Mouse (Mus musculus) right cerebral cortex, postnatal 14 days (tissue): ENCODE data around the gene Ash1l.
A peak's percentile ranks its signal among the peaks of the same experiment; 100 is the strongest.

Experiments
- DNase-seq: peaks from one replicate; pipeline ENCODE4 v3.0.0; 2022

Ash1l gene

GRCm38 (mm10) chr3:88950576-88951326 lies at the start of gene Ash1l, which contains the start of gene Dap3:
Ash1l (plus strand) TSS chr3:88950622.
Dap3 (minus strand) TSS chr3:88951181.
- DNase-seq, result peak; percentile 69

GRCm38 (mm10) chr3:88904803-88905202 lies 45.6 kb upstream of the Ash1l start:
- no peak for DNase-seq

GRCm38 (mm10) chr3:88905209-88905608 lies 45.2 kb upstream of the Ash1l start:
- no peak for DNase-seq

- no peak for DNase-seq
Measured at GRCm38 (mm10) chr3:88905741-88906140, 44.7 kb upstream of the Ash1l start.

- no peak for DNase-seq
Measured at GRCm38 (mm10) chr3:88906393-88907159, 43.8 kb upstream of the Ash1l start.

GRCm38 (mm10) chr3:88912585-88912984 lies 37.8 kb upstream of the Ash1l start:
- no peak for DNase-seq

- DNase-seq, result peak; percentile 91
Measured at GRCm38 (mm10) chr3:88913511-88914383, 36.7 kb upstream of the Ash1l start, which contains the start of gene Msto1. Msto1 (minus strand) TSS chr3:88913999.

- DNase-seq, result no peak
Measured at GRCm38 (mm10) chr3:88914384-88914810, 36.0 kb upstream of the Ash1l start.

- no peak for DNase-seq
Measured at GRCm38 (mm10) chr3:88918981-88919380, 31.4 kb upstream of the Ash1l start.

- no peak for DNase-seq
Measured at GRCm38 (mm10) chr3:88921411-88921810, 29.0 kb upstream of the Ash1l start.

- DNase-seq, result no peak
Measured at GRCm38 (mm10) chr3:88923989-88924591, 26.3 kb upstream of the Ash1l start.

GRCm38 (mm10) chr3:88925651-88926050 lies 24.8 kb upstream of the Ash1l start:
- no peak for DNase-seq

GRCm38 (mm10) chr3:88929501-88929900 lies 20.9 kb upstream of the Ash1l start:
- no peak for DNase-seq

- DNase-seq, result no peak
Measured at GRCm38 (mm10) chr3:88939071-88939470, 11.4 kb upstream of the Ash1l start.

GRCm38 (mm10) chr3:88939749-88940148 lies 10.7 kb upstream of the Ash1l start:
- no peak for DNase-seq

GRCm38 (mm10) chr3:88942316-88942880 lies 8.0 kb upstream of the Ash1l start:
- no peak for DNase-seq

- DNase-seq, result no peak
Measured at GRCm38 (mm10) chr3:88944109-88944508, 6.3 kb upstream of the Ash1l start.

GRCm38 (mm10) chr3:88949786-88950575 lies 441 bp upstream of the Ash1l start:
- peak; percentile 91 for DNase-seq

- no peak for DNase-seq
Measured at GRCm38 (mm10) chr3:88951327-88951800, 942 bp downstream of the Ash1l start.

GRCm38 (mm10) chr3:88953246-88953645 lies 2.8 kb downstream of the Ash1l start:
- DNase-seq, result no peak

GRCm38 (mm10) chr3:88953736-88954135 lies 3.3 kb downstream of the Ash1l start:
- DNase-seq, result no peak
